Mouse (Mus musculus) lung, embryonic 14.5 days (tissue): ENCODE data around the gene Tmc6. TPM values are rescaled to one million over a fixed set of nuclear protein-coding genes. Genes with fewer than 3 reads are reported as not detected.

Experiments used
- ATAC-seq: fragments of 200-750 bp; cut with Nextera tagmentation; 2 replicates; pipeline ENCODE4 v1.8.0; 2017; ENCODE audit warnings: mild to moderate bottlenecking, moderate TSS enrichment, moderate library complexity; ENCODE audit not compliant: insufficient read depth
- DNase-seq: peaks from one replicate; pipeline ENCODE4 v3.0.0-alpha.2; 2015
- H3K27ac ChIP-seq: fragments of 300-500 bp; sonication (generic); 2 replicates; pipeline ENCODE4 v1.5.1; 2014; ENCODE audit warnings: low read depth, mild to moderate bottlenecking, moderate library complexity
- H3K27me3 ChIP-seq: fragments of 300-500 bp; sonication (generic); 2 replicates; pipeline ENCODE4 v1.6.1; 2014; ENCODE audit warnings: low read length, control low read depth; ENCODE audit not compliant: insufficient read depth
- H3K36me3 ChIP-seq: fragments of 300-500 bp; sonication (generic); 2 replicates; pipeline ENCODE4 v1.6.1; 2014; ENCODE audit warnings: control low read depth; ENCODE audit not compliant: insufficient read depth
- H3K4me1 ChIP-seq: fragments of 300-500 bp; sonication (generic); 2 replicates; pipeline ENCODE4 v1.6.1; 2014; ENCODE audit warnings: antibody characterized with exemption, control low read depth; ENCODE audit not compliant: insufficient read depth
- H3K4me2 ChIP-seq: fragments of 300-500 bp; sonication (generic); 2 replicates; pipeline ENCODE4 v1.6.1; 2014; ENCODE audit warnings: mild to moderate bottlenecking
- H3K4me3 ChIP-seq: fragments of 300-500 bp; sonication (generic); 2 replicates; pipeline ENCODE4 v1.5.1; 2014; ENCODE audit warnings: low read depth, low read length
- H3K9ac ChIP-seq: fragments of 300-500 bp; sonication (generic); 2 replicates; pipeline ENCODE4 v1.6.1; 2014
- H3K9me3 ChIP-seq: fragments of 300-500 bp; sonication (generic); 2 replicates; pipeline ENCODE4 v1.6.1; 2016; ENCODE audit warnings: low read depth, low read length, control low read depth
- CTCF ChIP-seq: IDR thresholded peaks from 2 replicates; pipeline ENCODE4 v1.5.1; 2016; ENCODE audit warnings: antibody characterized with exemption, low read depth
- WGBS: fragments of 180-500 bp; shearing (Covaris S2); extraction: QIAGEN DNeasy Blood & Tissue Kit; methylation state at CpG from one replicate; pipeline ENCODE4 v1.1.7; 2014; 5-methylcytosine and 5-hydroxymethylcytosine counted together
- polyA plus RNA-seq: library from polyadenylated mRNA; unstranded; fragments of >200 nt; fragmentation: Nextera tagmentation; extraction: Ambion mirVana; gene quantifications from 2 replicates; pipeline ENCODE4 v1.2.1, GENCODE M21; 2014

The Tmc6 gene
- polyA plus RNA-seq, 1 experiment from 2014 or later: 18.6 TPM

DNA sequence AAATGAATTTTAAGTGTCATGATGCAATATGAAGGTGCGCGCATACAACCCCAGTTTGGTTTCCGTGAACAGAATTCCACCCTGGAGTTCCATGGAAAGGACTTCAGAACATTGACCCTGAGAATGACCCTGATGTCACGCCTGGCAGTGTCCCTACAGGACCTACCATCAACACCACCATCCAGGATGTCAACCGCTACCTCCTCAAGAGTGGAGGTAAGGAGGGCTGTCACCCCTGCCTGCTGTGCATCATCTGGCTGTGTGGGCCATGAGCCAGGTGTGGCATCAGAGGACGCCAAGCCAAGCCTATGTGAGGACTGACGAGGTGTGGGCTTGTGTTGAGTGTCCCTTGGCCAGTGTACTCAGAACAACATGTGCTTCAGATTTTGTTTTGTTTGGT, 26.1 kb downstream of the Tmc6 start:
- Histone ChIP-seq H3K9ac (no peak overlapping the region), H3K9me3 (no peaks in the 10 kb centered on the region), H3K27me3 (no peaks in the 10 kb centered on the region), H3K27ac (no peak overlapping the region), H3K4me3 (no peak overlapping the region), H3K36me3 (peaks cover 94% of the 10 kb centered on the region), H3K4me1 (no peaks in the 10 kb centered on the region), H3K4me2 (no peak overlapping the region)
- no peak for DNase-seq
- WGBS: 95% methylated on average over 7 of the region's 7 CpGs
- no peak for TF ChIP-seq CTCF
- no peak for ATAC-seq

DNA sequence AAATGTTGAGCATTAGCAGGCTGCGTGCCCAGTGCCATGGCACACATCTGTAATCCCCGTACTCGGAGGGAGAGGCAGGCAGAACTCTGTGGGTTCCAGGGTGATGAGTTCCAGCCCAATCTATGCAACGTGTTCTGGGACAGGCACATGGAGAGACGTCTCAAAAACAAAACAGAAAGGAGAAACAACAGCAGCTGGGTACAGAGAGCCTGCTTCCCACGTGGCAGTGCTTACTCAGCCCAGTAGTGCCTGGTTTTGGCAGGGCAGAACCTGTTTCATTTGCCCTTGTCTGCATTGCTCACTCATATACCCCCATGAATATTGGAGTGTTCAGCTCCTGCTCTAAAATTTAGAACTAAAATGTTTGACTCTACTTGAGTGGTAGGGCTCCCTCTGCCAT, 30.5 kb downstream of the Tmc6 start:
- H3K4me1 ChIP-seq: no peaks in the 10 kb centered on the region
- peaks cover 94% of the 10 kb centered on the region for H3K36me3 ChIP-seq
- no peak for TF ChIP-seq CTCF
- no peak overlapping the region for H3K4me3 ChIP-seq
- DNase-seq (no peak), ATAC-seq (no peak)
- H3K9ac ChIP-seq: no peak overlapping the region
- WGBS: 81% methylated on average over 6 of the region's 6 CpGs
- no peak overlapping the region for H3K4me2 ChIP-seq
- no peaks in the 10 kb centered on the region for H3K27me3 ChIP-seq
- H3K9me3 ChIP-seq: no peaks in the 10 kb centered on the region
- H3K27ac ChIP-seq: no peak overlapping the region

DNA sequence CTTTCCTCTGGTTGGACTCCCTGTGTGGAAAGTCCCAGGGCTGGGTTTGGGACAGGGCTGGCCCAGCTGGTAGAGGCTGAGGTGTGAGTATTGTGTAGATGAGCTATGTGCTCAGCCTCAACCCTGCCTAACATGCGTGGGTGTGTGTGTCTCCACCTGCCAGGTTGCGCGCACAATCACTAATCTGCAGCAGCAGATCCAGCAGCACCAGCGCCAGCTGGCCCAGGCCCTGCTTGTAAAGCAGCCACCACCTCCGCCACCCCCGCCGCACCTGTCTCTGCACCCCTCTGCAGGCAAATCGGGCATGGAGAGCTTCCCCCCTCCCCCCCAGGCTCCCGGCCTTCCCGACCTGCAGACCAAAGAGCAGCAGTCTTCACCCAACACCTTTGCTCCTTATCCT, 32.6 kb downstream of the Tmc6 start:
- Histone ChIP-seq H3K27ac (no peak overlapping the region), H3K9me3 (no peaks in the 10 kb centered on the region), H3K9ac (no peak overlapping the region), H3K4me1 (no peaks in the 10 kb centered on the region), H3K4me3 (no peak overlapping the region), H3K4me2 (no peak overlapping the region), H3K27me3 (no peaks in the 10 kb centered on the region), H3K36me3 (peaks cover 93% of the 10 kb centered on the region)
- WGBS: 92% methylated on average over 10 of the region's 10 CpGs
- no peak for TF ChIP-seq CTCF
- DNase-seq: no peak
- no peak for ATAC-seq

DNA sequence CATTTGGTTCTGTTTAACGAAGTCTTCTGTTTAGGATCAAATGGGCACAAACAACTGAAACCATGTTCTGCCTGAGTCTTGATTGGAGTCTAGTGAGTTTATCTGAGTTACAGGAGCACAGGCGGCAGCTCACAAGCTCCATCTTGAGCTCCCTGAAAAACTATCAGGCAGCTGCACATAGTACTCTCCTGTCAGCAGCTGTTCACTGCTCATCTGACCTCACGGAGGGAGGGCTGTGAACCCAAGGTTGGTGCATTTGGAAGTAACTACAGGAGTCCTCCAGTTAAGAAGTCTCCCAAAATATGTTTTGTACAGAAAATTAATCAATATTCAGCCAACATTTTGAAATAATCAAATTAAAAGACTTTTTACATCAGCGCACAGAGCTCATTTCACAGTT, 33.4 kb downstream of the Tmc6 start:
- TF ChIP-seq CTCF: no peak
- Histone ChIP-seq H3K4me3 (no peak overlapping the region), H3K4me1 (no peaks in the 10 kb centered on the region), H3K36me3 (peaks cover 93% of the 10 kb centered on the region), H3K4me2 (no peak overlapping the region), H3K27ac (no peak overlapping the region), H3K9ac (no peak overlapping the region), H3K9me3 (no peaks in the 10 kb centered on the region), H3K27me3 (no peaks in the 10 kb centered on the region)
- 78% methylated on average over 4 of the region's 4 CpGs for WGBS
- ATAC-seq (no peak), DNase-seq (no peak)

DNA sequence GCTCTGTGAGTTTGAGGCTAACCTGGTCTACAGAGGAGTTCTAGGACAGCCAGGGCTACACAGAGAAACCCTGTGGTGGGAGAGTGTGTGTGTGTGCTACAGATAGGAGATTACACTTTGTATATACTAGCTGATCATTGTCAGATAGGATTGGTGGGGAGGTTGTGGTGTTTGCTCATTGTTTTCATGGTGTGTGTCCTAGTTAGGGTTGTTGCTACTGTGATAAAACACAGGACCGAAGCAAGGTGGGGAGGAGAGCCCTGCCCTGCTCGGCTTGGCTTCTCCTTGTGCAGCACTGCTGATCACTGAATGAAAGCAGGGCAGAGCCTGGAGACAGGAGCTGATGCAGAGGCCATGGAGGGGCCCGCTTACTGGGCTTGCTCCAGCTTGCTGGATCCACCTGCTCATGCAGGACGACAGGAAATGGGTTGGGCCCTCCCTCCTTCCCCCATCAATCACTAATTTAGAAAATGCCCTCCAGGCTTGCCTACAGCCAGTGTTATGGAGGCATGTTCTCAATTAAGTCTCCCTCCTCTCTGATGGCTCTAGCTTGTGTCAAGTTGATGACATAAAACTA, 38.5 kb downstream of the Tmc6 start:
- no peaks in the 10 kb centered on the region for H3K27me3 ChIP-seq
- no peak overlapping the region for H3K27ac ChIP-seq
- DNase-seq (no peak), ATAC-seq (no peak)
- H3K4me3 ChIP-seq: no peak overlapping the region
- TF ChIP-seq CTCF: no peak
- no peaks in the 10 kb centered on the region for H3K9me3 ChIP-seq
- 61% methylated on average over 4 of the region's 4 CpGs for WGBS
- no peaks in the 10 kb centered on the region for H3K4me1 ChIP-seq
- peaks cover 98% of the 10 kb centered on the region for H3K36me3 ChIP-seq
- no peak overlapping the region for H3K9ac ChIP-seq
- no peak overlapping the region for H3K4me2 ChIP-seq

DNA sequence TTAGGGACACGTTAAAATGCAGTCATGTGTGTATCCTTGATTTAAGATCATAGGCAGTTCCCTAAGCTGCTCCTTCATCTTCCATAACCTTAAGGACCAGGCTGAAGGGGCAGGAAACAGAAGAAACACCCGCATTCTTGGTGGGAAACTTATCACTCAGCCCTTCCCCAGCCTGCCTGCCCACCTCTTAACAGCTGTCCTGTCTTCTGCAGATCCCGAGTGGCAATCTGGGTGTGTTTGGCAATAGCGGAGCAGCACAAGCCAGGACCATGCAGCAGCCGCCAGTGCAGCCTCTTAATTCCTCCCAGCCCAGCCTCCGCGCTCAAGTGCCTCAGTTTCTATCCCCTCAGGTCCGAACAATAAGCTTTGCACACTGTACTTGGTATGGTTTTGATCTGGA, 39.3 kb downstream of the Tmc6 start:
- H3K27me3 ChIP-seq: no peaks in the 10 kb centered on the region
- whole genome bisulfite sequencing: 70% methylated on average over 8 of the region's 8 CpGs
- no peak overlapping the region for H3K9ac ChIP-seq
- no peak overlapping the region for H3K4me2 ChIP-seq
- no peak overlapping the region for H3K4me3 ChIP-seq
- no peaks in the 10 kb centered on the region for H3K4me1 ChIP-seq
- peaks cover 98% of the 10 kb centered on the region for H3K36me3 ChIP-seq
- no peak overlapping the region for H3K27ac ChIP-seq
- DNase-seq (no peak), ATAC-seq (no peak)
- TF ChIP-seq CTCF: no peak
- H3K9me3 ChIP-seq: no peaks in the 10 kb centered on the region

DNA sequence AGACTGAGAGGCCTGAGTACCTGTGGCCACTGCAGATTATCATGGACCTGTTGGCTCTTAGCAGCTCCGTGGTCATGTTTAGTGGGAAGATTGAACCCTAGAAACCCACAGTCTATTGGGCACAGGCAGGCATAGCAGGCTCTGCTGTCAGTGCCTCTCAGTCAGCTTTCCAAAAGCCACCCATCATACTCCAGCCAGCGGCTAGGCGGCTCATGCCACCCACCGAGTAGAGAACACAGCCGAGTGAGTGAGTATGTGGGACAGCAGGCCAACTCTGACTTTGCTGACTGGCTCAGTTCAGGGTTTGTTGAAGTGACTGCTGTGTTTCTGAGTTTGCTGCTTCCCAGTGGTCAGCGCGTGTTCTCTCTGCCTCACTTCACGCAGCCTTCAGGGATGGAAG, 39.8 kb downstream of the Tmc6 start:
- Histone ChIP-seq H3K27me3 (no peaks in the 10 kb centered on the region), H3K36me3 (peaks cover 98% of the 10 kb centered on the region), H3K4me3 (no peak overlapping the region), H3K9me3 (no peaks in the 10 kb centered on the region), H3K4me2 (no peak overlapping the region), H3K4me1 (no peaks in the 10 kb centered on the region), H3K9ac (no peak overlapping the region), H3K27ac (no peak overlapping the region)
- no peak for TF ChIP-seq CTCF
- 59% methylated on average over 8 of the region's 8 CpGs for WGBS
- no peak for DNase-seq
- ATAC-seq: no peak

DNA sequence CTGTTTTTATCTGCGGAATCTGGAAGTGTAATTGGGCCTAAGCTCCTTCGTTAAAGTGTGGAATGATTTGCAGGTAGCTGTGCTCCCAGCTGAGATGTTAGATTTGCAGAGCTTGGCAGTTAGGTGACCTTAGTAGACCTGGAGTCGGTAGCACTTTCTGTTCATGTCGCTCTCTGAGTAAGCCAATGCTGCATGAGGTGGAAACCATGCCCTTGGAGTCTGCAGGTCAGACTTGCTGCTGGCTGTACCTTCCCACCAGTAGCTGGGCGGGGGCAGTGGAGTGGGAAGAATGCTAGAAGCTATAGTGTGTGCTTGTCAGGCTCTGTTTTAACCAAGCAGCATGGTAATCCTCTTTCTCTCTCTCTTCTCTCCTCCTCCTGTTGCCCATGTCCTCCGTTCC, 40.9 kb downstream of the Tmc6 start:
- Histone ChIP-seq H3K4me3 (no peak overlapping the region), H3K27me3 (no peaks in the 10 kb centered on the region), H3K36me3 (peaks cover 97% of the 10 kb centered on the region), H3K9ac (no peak overlapping the region), H3K9me3 (no peaks in the 10 kb centered on the region), H3K4me2 (no peak overlapping the region), H3K27ac (no peak overlapping the region), H3K4me1 (no peaks in the 10 kb centered on the region)
- no peak for TF ChIP-seq CTCF
- 81% methylated on average over 6 of the region's 6 CpGs for WGBS
- ATAC-seq: no peak
- DNase-seq: no peak
